Mouse (Mus musculus) hindbrain, postnatal 0 days (tissue): ENCODE data around the gene Ctnnal1. TPM values are rescaled to one million over a fixed set of nuclear protein-coding genes. Genes with fewer than 3 reads are reported as not detected.
A peak's percentile ranks its signal among the peaks of the same experiment; 100 is the strongest.

Experiments
- ATAC-seq: fragments of 200-750 bp; cut with Nextera tagmentation; 2 replicates; pipeline ENCODE4 v1.8.0; 2017; ENCODE audit warnings: mild to moderate bottlenecking, moderate TSS enrichment, moderate library complexity
- DNase-seq: peaks from one replicate; pipeline ENCODE4 v3.0.0-alpha.2; 2015; ENCODE audit warnings: low spot score
- H3K27ac ChIP-seq: fragments of 300-500 bp; sonication (generic); 2 replicates; pipeline ENCODE4 v1.5.1; 2014; ENCODE audit warnings: mild to moderate bottlenecking
- H3K27me3 ChIP-seq: fragments of 300-500 bp; sonication (generic); 2 replicates; pipeline ENCODE4 v1.6.1; 2014; ENCODE audit warnings: low read length, mixed read lengths; ENCODE audit not compliant: insufficient read depth
- H3K36me3 ChIP-seq: fragments of 300-500 bp; sonication (generic); 2 replicates; pipeline ENCODE4 v1.6.1; 2014; ENCODE audit warnings: low read length, mixed read lengths; ENCODE audit not compliant: insufficient read depth
- H3K4me1 ChIP-seq: fragments of 300-500 bp; sonication (generic); 2 replicates; pipeline ENCODE4 v1.6.1; 2014; ENCODE audit warnings: antibody characterized with exemption, low read length, mixed read lengths; ENCODE audit not compliant: insufficient read depth
- H3K4me2 ChIP-seq: fragments of 300-500 bp; sonication (generic); 2 replicates; pipeline ENCODE4 v1.6.1; 2014; ENCODE audit warnings: low read depth, mild to moderate bottlenecking, low read length, moderate library complexity, mixed read lengths
- H3K4me3 ChIP-seq: fragments of 300-500 bp; sonication (generic); 2 replicates; pipeline ENCODE4 v1.5.1; 2014; ENCODE audit warnings: low read length
- H3K9ac ChIP-seq: fragments of 300-500 bp; sonication (generic); replicated peaks from 2 replicates; pipeline ENCODE4 v1.6.1; 2014; ENCODE audit warnings: mild to moderate bottlenecking, low read length, moderate library complexity, mixed read lengths
- H3K9me3 ChIP-seq: fragments of 300-500 bp; sonication (generic); 2 replicates; pipeline ENCODE4 v1.6.1; 2016; ENCODE audit warnings: low read length, mixed read lengths
- CTCF ChIP-seq: IDR thresholded peaks from 2 replicates; pipeline ENCODE4 v1.5.1; 2016; ENCODE audit warnings: antibody characterized with exemption, control low read depth, low read depth
- WGBS: fragments of 180-500 bp; shearing (Covaris S2); extraction: QIAGEN DNeasy Blood & Tissue Kit; methylation state at CpG from one replicate; pipeline ENCODE4 v1.1.7; 2014; 5-methylcytosine and 5-hydroxymethylcytosine counted together
- polyA plus RNA-seq: library from polyadenylated mRNA; unstranded; fragments of >200 nt; fragmentation: Nextera tagmentation; extraction: Ambion mirVana; gene quantifications from 2 replicates; pipeline ENCODE4 v1.2.1, GENCODE M21; 2015
- total RNA-seq: library from RNA; depleted of rRNA; stranded (reverse); fragments of >200 nt; gene quantifications from 2 replicates; pipeline ENCODE4 v1.2.3, GENCODE M21; 2014

The Ctnnal1 gene
- total and polyA plus RNA-seq, 2 experiments from 2014 or later = 16.3 to 17.8 TPM

- ATAC-seq = no peak
- no peak overlapping the region for H3K4me2 ChIP-seq
- H3K36me3 ChIP-seq = peaks cover 24% of the 10 kb centered on the region; the same call in 1 of the 2 replicates
Observed at GRCm38 (mm10) chr4:56812096-56812495, 52.9 kb downstream of the Ctnnal1 start.

GRCm38 (mm10) chr4:56811642-56812041 lies 53.3 kb downstream of the Ctnnal1 start:
- 58% methylated on average over 3 of the region's 3 CpGs for WGBS
- no peaks in the 10 kb centered on the region for H3K9me3 ChIP-seq
- peaks cover 28% of the 10 kb centered on the region for H3K36me3 ChIP-seq
- H3K9ac ChIP-seq = no peak overlapping the region
- H3K4me1 ChIP-seq = no peaks in the 10 kb centered on the region
- no peak overlapping the region for H3K27ac ChIP-seq
- DNase-seq (no peak), ATAC-seq (no peak)
- TF ChIP-seq CTCF = no peak
- no peak overlapping the region for H3K4me2 ChIP-seq
- no peak overlapping the region for H3K4me3 ChIP-seq
- no peaks in the 10 kb centered on the region for H3K27me3 ChIP-seq

More at GRCm38 (mm10) chr4:56812096-56812495, 52.9 kb downstream of the Ctnnal1 start:
- TF ChIP-seq CTCF = no peak
- Histone ChIP-seq H3K27me3 (no peaks in the 10 kb centered on the region), H3K9me3 (no peaks in the 10 kb centered on the region), H3K27ac (no peak overlapping the region), H3K4me3 (no peak overlapping the region), H3K4me1 (no peaks in the 10 kb centered on the region), H3K9ac (no peak overlapping the region)
- DNase-seq = no peak
- WGBS = 75% methylated on average over 4 of the region's 4 CpGs

GRCm38 (mm10) chr4:56809050-56809449 lies 55.9 kb downstream of the Ctnnal1 start:
- no peak for ATAC-seq
- H3K36me3 ChIP-seq = peaks cover 36% of the 10 kb centered on the region
- H3K27ac ChIP-seq = no peak overlapping the region

GRCm38 (mm10) chr4:56802669-56803150 lies 62.3 kb downstream of the Ctnnal1 start:
- ATAC-seq (no peak; the same call in 1 of the 2 replicates), DNase-seq (no peak)
- H3K27me3 ChIP-seq = no peaks in the 10 kb centered on the region
- H3K27ac ChIP-seq = peak overlapping the region; percentile 83
- peak overlapping the region; percentile 97 for H3K4me3 ChIP-seq
- peaks cover 20% of the 10 kb centered on the region for H3K36me3 ChIP-seq
- H3K4me1 ChIP-seq = peaks cover 9% of the 10 kb centered on the region; the same call in 1 of the 2 replicates
- 2% methylated on average over 25 of the region's 25 CpGs for WGBS
- H3K9ac ChIP-seq = peak overlapping the region; percentile 80
- peak; percentile 14; the same call in 1 of the 2 replicates for TF ChIP-seq CTCF
- H3K4me2 ChIP-seq = peak overlapping the region; percentile 89
- no peaks in the 10 kb centered on the region for H3K9me3 ChIP-seq

More at GRCm38 (mm10) chr4:56809050-56809449, 55.9 kb downstream of the Ctnnal1 start:
- H3K27me3 ChIP-seq = no peaks in the 10 kb centered on the region
- WGBS = 71% methylated on average over 4 of the region's 4 CpGs
- no peaks in the 10 kb centered on the region for H3K4me1 ChIP-seq
- no peak for TF ChIP-seq CTCF
- no peak overlapping the region for H3K9ac ChIP-seq
- no peaks in the 10 kb centered on the region for H3K9me3 ChIP-seq
- H3K4me2 ChIP-seq = no peak overlapping the region
- DNase-seq = no peak
- H3K4me3 ChIP-seq = no peak overlapping the region

- no peaks in the 10 kb centered on the region for H3K27me3 ChIP-seq
- peaks cover 9% of the 10 kb centered on the region; the same call in 1 of the 2 replicates for H3K4me1 ChIP-seq
- peak; percentile 95 for DNase-seq
- H3K9me3 ChIP-seq = no peaks in the 10 kb centered on the region
- peak within 1 kb of the TSS; percentile 97 for H3K4me3 ChIP-seq
- peaks cover 24% of the 10 kb centered on the region for H3K36me3 ChIP-seq
- peak; percentile 98 for ATAC-seq
- H3K9ac ChIP-seq = peak within 1 kb of the TSS; percentile 80
- H3K27ac ChIP-seq = peak within 1 kb of the TSS; percentile 83
- no peak; the same call in 1 of the 2 replicates for TF ChIP-seq CTCF
- WGBS = under 1% methylated on average over 72 of the region's 72 CpGs
- H3K4me2 ChIP-seq = peak within 1 kb of the TSS; percentile 89
Observed at GRCm38 (mm10) chr4:56801907-56802668, 62.9 kb downstream of the Ctnnal1 start, which contains the start of the genes Elp1 and Fam206a. Gene Elp1 (minus strand): TSS chr4:56802331. Gene Fam206a (plus strand): TSS chr4:56802345.

- Histone ChIP-seq H3K9me3 (no peaks in the 10 kb centered on the region), H3K4me3 (no peak overlapping the region), H3K36me3 (peaks cover 79% of the 10 kb centered on the region), H3K4me1 (no peaks in the 10 kb centered on the region), H3K27me3 (no peaks in the 10 kb centered on the region), H3K27ac (no peak overlapping the region), H3K4me2 (no peak overlapping the region), H3K9ac (no peak overlapping the region)
- WGBS = 45% methylated on average over 1 of the region's 1 CpGs
- DNase-seq (peak; percentile 52), ATAC-seq (0 out of 2 replicates have a peak, but pooled peaks have one; percentile 49)
- TF ChIP-seq CTCF = peak; percentile 64
Observed at GRCm38 (mm10) chr4:56791373-56791772, 73.6 kb downstream of the Ctnnal1 start.

- no peaks in the 10 kb centered on the region for H3K4me1 ChIP-seq
- TF ChIP-seq CTCF = no peak
- H3K4me3 ChIP-seq = no peak overlapping the region
- no peak overlapping the region for H3K4me2 ChIP-seq
- H3K9me3 ChIP-seq = no peaks in the 10 kb centered on the region
- ATAC-seq (no peak), DNase-seq (no peak)
- no peak overlapping the region for H3K9ac ChIP-seq
- peaks cover 84% of the 10 kb centered on the region for H3K36me3 ChIP-seq
- H3K27me3 ChIP-seq = no peaks in the 10 kb centered on the region
- H3K27ac ChIP-seq = no peak overlapping the region
- 88% methylated on average over 1 of the region's 1 CpGs for WGBS
Observed at GRCm38 (mm10) chr4:56771065-56771464, 93.9 kb downstream of the Ctnnal1 start.
